Mouse (Mus musculus) cerebellum, postnatal 25 days (tissue): ENCODE data around the gene Prkce.

Experiments
- DNase-seq, 2 experiments: peaks; one replicate each; pipeline ENCODE4 v3.0.0; 2021; ENCODE audit warnings: mixed read lengths in 2 of 2

Prkce gene

GRCm38 (mm10) chr17:86167320-86168230, at the start of gene Prkce:
Gene Prkce (plus strand): TSS chr17:86167785.
- DNase-seq = peak; percentile 87 to 90

- DNase-seq = no peak
These were observed 44.4 kb upstream of the Prkce start for GRCm38 (mm10) chr17:86123146-86123545.

- no peak for DNase-seq
These were observed 41.7 kb upstream of the Prkce start for GRCm38 (mm10) chr17:86125908-86126307.

- DNase-seq = no peak
These were observed 39.4 kb upstream of the Prkce start for GRCm38 (mm10) chr17:86128198-86128597.

GRCm38 (mm10) chr17:86132534-86132933, 35.1 kb upstream of the Prkce start:
- DNase-seq = no peak

- no peak for DNase-seq
These were observed 33.1 kb upstream of the Prkce start for GRCm38 (mm10) chr17:86134461-86134860.

- no peak for DNase-seq
These were observed 31.8 kb upstream of the Prkce start for GRCm38 (mm10) chr17:86135835-86136234.

GRCm38 (mm10) chr17:86144537-86145078, 23.0 kb upstream of the Prkce start:
- no peak for DNase-seq

GRCm38 (mm10) chr17:86145079-86145951, 22.3 kb upstream of the Prkce start, which contains the start of gene Srbd1:
Gene Srbd1 (minus strand): TSS chr17:86145175.
- peak; percentile 94 to 97 for DNase-seq

- no peak for DNase-seq
These were observed 17.9 kb upstream of the Prkce start for GRCm38 (mm10) chr17:86149726-86150125.

GRCm38 (mm10) chr17:86150867-86151348, 16.7 kb upstream of the Prkce start:
- peak; percentile 59 to 79 for DNase-seq

- DNase-seq = no peak
These were observed 10.6 kb upstream of the Prkce start for GRCm38 (mm10) chr17:86156999-86157398.

GRCm38 (mm10) chr17:86162672-86163071, 4.9 kb upstream of the Prkce start:
- peak in 1 of 2 experiments; percentile 47 for DNase-seq

- no peak for DNase-seq
These were observed 3.2 kb upstream of the Prkce start for GRCm38 (mm10) chr17:86164416-86164815.

- no peak for DNase-seq
These were observed 1.5 kb upstream of the Prkce start for GRCm38 (mm10) chr17:86166051-86166566.

GRCm38 (mm10) chr17:86166567-86167319, 842 bp upstream of the Prkce start:
- DNase-seq = peak; percentile 87 to 90

GRCm38 (mm10) chr17:86168231-86168981, 821 bp downstream of the Prkce start:
- DNase-seq = peak; percentile 71 to 76

- DNase-seq = peak in 1 of 2 experiments; percentile 41
These were observed 1.5 kb downstream of the Prkce start for GRCm38 (mm10) chr17:86169092-86169491.

- DNase-seq = no peak
These were observed 2.8 kb downstream of the Prkce start for GRCm38 (mm10) chr17:86170164-86170958.

- no peak for DNase-seq
These were observed 7.9 kb downstream of the Prkce start for GRCm38 (mm10) chr17:86175516-86175915.
